Mouse (Mus musculus): ENCODE measurements at regions not wholly inside any gene's neighbourhood (a gene's known extent, or its start where the extent isn't known, plus 50 kb on each side); places are given as distances from the start of the nearest gene placed in this dataset.

DNA sequence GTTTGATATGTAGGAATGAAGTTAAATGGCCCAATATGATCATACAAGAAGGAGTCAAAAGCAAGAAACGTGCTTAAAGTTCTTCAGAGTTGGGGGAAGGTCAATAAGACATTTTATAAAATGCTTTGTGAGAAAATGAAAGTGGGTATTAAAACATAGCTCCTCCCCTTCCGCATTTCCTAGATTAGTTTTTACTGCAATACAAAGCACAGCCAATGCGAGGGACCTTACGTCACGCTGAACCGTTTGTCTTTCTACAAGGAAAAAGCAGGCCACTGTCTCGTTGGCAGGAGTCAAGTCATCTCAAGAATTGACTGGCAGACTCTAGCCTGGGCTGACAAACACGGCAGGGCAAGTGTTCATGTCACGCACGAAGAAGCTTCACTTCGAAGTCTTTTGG is 131.4 kb upstream of the Arg1 start:
- no peaks in the 10 kb centered on the region for H3K27me3 ChIP-seq (ENCODE audit: control insufficient read depth in 1 of 2, insufficient read depth in 2 of 2, low read length in 2 of 2)
- H3K9ac ChIP-seq (ENCODE audit: control insufficient read depth, low read depth, low read length, poor library complexity, severe bottlenecking): no peak overlapping the region
- TF ChIP-seq E2F4 (IDR thresholded peaks at IDR 0.05; ENCODE audit: borderline replicate concordance, low read depth, low read length): no peak
- no peak for TF ChIP-seq SIN3A (IDR thresholded peaks at IDR 0.05; ENCODE audit: low read length)
- no peak for TF ChIP-seq ZMIZ1 (IDR thresholded peaks at IDR 0.05; ENCODE audit: low read depth, low read length)
- TF ChIP-seq MYC (IDR thresholded peaks at IDR 0.05; ENCODE audit: low read depth, low read length): no peak
- no peak for TF ChIP-seq HCFC1 (IDR thresholded peaks at IDR 0.05; ENCODE audit: low read depth, low read length)
- TF ChIP-seq NRF1 (IDR thresholded peaks at IDR 0.05; ENCODE audit: insufficient read depth, low read depth, low read length, poor library complexity, severe bottlenecking): no peak
- no peak for TF ChIP-seq ZC3H11A (IDR thresholded peaks at IDR 0.05; ENCODE audit: low read depth, low read length)
- no peak overlapping the region for H3K4me3 ChIP-seq (ENCODE audit: control insufficient read depth in 1 of 2, insufficient read depth in 1 of 2, low read depth in 2 of 2, low read length in 2 of 2)
- H3K9me3 ChIP-seq (replicated peaks; ENCODE audit: insufficient read depth, low read length): no peaks in the 10 kb centered on the region
- no peaks in the 10 kb centered on the region for H3K36me3 ChIP-seq (ENCODE audit: control insufficient read depth in 1 of 2, insufficient read depth in 2 of 2, low read length in 2 of 2)
- H3K79me2 ChIP-seq (ENCODE audit: control insufficient read depth, insufficient read depth, low read length, poor library complexity): no peaks in the 10 kb centered on the region
- no peak overlapping the region for H3K27ac ChIP-seq (ENCODE audit: control insufficient read depth, low read depth, low read length)
- H3K4me1 ChIP-seq (ENCODE audit: control insufficient read depth in 1 of 2, insufficient read depth in 2 of 2, low read length in 2 of 2): 0 out of 4 replicates have a peak, but pooled peaks cover 0 to 2% of the 10 kb centered on the region in 2 experiments
- peak; percentile 11 for DNase-seq (ENCODE audit: low read depth, low spot score)

DNA sequence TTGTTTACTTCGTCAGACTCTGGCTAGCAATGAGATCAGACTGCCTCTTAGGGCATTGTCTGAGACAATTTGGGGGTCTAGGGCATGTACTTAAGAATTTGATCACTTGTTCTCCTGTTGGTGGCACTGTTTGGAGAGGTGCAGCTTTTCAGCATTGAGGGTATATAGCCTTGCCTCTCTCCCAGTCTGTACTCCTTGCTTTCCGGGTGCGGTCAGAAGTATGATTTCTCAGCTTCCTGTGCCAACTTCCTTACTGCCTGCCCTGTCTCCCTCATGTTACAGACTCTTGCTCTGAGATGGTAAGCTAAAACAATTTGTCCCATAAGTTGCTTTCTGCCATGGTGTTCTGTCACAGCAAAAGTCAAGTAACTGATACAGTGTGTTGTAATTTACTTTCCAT is 124.7 kb upstream of the Arg1 start:
- Histone ChIP-seq H3K9me3 (replicated peaks; ENCODE audit: insufficient read depth, low read length) (no peaks in the 10 kb centered on the region), H3K79me2 (ENCODE audit: control insufficient read depth, insufficient read depth, low read length, poor library complexity) (no peaks in the 10 kb centered on the region), H3K4me1 (ENCODE audit: control insufficient read depth in 1 of 2, insufficient read depth in 2 of 2, low read length in 2 of 2) (no peaks in the 10 kb centered on the region), H3K9ac (ENCODE audit: control insufficient read depth, low read depth, low read length, poor library complexity, severe bottlenecking) (no peak overlapping the region), H3K4me3 (ENCODE audit: control insufficient read depth in 1 of 2, insufficient read depth in 1 of 2, low read depth in 2 of 2, low read length in 2 of 2) (no peak overlapping the region), H3K36me3 (ENCODE audit: control insufficient read depth in 1 of 2, insufficient read depth in 2 of 2, low read length in 2 of 2) (no peaks in the 10 kb centered on the region), H3K27me3 (ENCODE audit: control insufficient read depth in 1 of 2, insufficient read depth in 2 of 2, low read length in 2 of 2) (peaks cover 0 to 1% of the 10 kb centered on the region in 2 experiments; a peak in 1 of 4 replicates), H3K27ac (ENCODE audit: control insufficient read depth, low read depth, low read length) (no peak overlapping the region)
- DNase-seq (ENCODE audit: low read depth, low spot score): peak; percentile 3
- TF ChIP-seq CTCF (IDR thresholded peaks at IDR 0.05 in 2 of 3, conservative IDR thresholded peaks at IDR 0.05 in 1 of 3; ENCODE audit: control insufficient read depth in 1 of 3, insufficient read depth in 1 of 3, low read depth in 2 of 3, low read length in 3 of 3, poor library complexity in 1 of 3, severe bottlenecking in 1 of 3) (peak in 1 of 3 experiments; percentile 4; a peak in 1 of 6 replicates), EP300 (IDR thresholded peaks at IDR 0.05; ENCODE audit: low read depth in 1 of 2, low read length in 2 of 2) (no peak), NRF1 (IDR thresholded peaks at IDR 0.05; ENCODE audit: insufficient read depth, low read depth, low read length, poor library complexity, severe bottlenecking) (no peak), ETS1 (IDR thresholded peaks at IDR 0.05; ENCODE audit: low read depth, low read length) (no peak), ZNF384 (IDR thresholded peaks at IDR 0.05; ENCODE audit: low read depth, low read length) (no peak), RAD21 (IDR thresholded peaks at IDR 0.05; ENCODE audit: low read depth, low read length) (no peak), SMC3 (IDR thresholded peaks at IDR 0.05; ENCODE audit: low read depth, low read length) (no peak)

DNA sequence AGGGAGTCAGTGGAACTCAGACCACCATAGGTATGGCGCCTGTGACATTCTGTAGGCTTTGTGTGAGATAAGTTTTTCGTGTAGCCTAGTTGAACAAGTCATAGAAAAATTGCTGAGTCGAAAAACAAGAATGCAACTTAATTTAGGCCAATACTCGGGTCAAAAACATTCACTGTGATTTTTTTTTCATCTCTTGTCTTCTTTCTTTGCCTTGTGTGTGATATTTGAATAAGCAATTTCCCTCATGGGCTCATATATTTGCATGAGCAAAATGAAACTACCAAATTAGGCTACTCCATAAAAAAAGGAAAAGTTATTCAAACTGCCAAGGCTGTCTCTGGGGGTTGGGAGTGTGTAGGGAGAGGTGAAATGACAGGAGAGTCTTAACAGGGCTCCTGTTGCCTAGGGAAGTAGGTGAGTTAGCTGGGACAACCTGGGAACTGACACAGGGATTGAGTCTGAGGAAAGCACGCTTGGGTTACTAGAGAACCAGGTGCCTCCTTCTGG is 124.1 kb upstream of the Arg1 start:
- no peaks in the 10 kb centered on the region for H3K9me3 ChIP-seq (replicated peaks; ENCODE audit: insufficient read depth, low read length)
- TF ChIP-seq MAX (IDR thresholded peaks at IDR 0.05; ENCODE audit: low read length) (no peak), POLR2AphosphoS5 (IDR thresholded peaks at IDR 0.05; ENCODE audit: borderline replicate concordance, low read depth, low read length) (no peak)
- no peak overlapping the region for H3K4me3 ChIP-seq (ENCODE audit: control insufficient read depth in 1 of 2, insufficient read depth in 1 of 2, low read depth in 2 of 2, low read length in 2 of 2)
- no peaks in the 10 kb centered on the region for H3K4me1 ChIP-seq (ENCODE audit: control insufficient read depth in 1 of 2, insufficient read depth in 2 of 2, low read length in 2 of 2)
- no peaks in the 10 kb centered on the region for H3K36me3 ChIP-seq (ENCODE audit: control insufficient read depth in 1 of 2, insufficient read depth in 2 of 2, low read length in 2 of 2)
- no peaks in the 10 kb centered on the region for H3K79me2 ChIP-seq (ENCODE audit: control insufficient read depth, insufficient read depth, low read length, poor library complexity)
- no peak overlapping the region for H3K27ac ChIP-seq (ENCODE audit: control insufficient read depth, low read depth, low read length)
- no peak overlapping the region for H3K9ac ChIP-seq (ENCODE audit: control insufficient read depth, low read depth, low read length, poor library complexity, severe bottlenecking)
- DNase-seq (ENCODE audit: low read depth, low spot score): no peak
- H3K27me3 ChIP-seq (ENCODE audit: control insufficient read depth in 1 of 2, insufficient read depth in 2 of 2, low read length in 2 of 2): peaks cover 0 to 1% of the 10 kb centered on the region in 2 experiments; a peak in 1 of 4 replicates
